Mouse (Mus musculus) liver, embryonic 14.5 days (tissue): ENCODE measurements around the gene Spag9. TPM values are rescaled to one million over a fixed set of nuclear protein-coding genes. Genes with fewer than 3 reads are reported as not detected.

Experiments
- ATAC-seq: fragments of 200-750 bp; cut with Nextera tagmentation; 2 replicates; pipeline ENCODE4 v1.8.0; 2017; ENCODE audit warnings: moderate number of reproducible peaks, mild to moderate bottlenecking, moderate library complexity; ENCODE audit not compliant: insufficient read depth
- DNase-seq, 3 experiments: peaks; one replicate each; pipeline ENCODE4 v3.0.0-alpha.2; 2012 to 2013; ENCODE audit warnings: low read depth in 3 of 3, low spot score in 3 of 3
- H3K27ac ChIP-seq: fragments of 300-500 bp; sonication (generic); 2 replicates; pipeline ENCODE4 v1.5.1; 2014; ENCODE audit warnings: moderate library complexity, mild to moderate bottlenecking, control low read depth, inconsistent platforms
- H3K27me3 ChIP-seq: fragments of 300-500 bp; sonication (generic); 2 replicates; pipeline ENCODE4 v1.6.1; 2014; ENCODE audit warnings: mild to moderate bottlenecking, low read length, moderate library complexity; ENCODE audit not compliant: control insufficient read depth, insufficient read depth
- H3K36me3 ChIP-seq: fragments of 300-500 bp; sonication (generic); replicated peaks from 2 replicates; pipeline ENCODE4 v1.6.1; 2014; ENCODE audit warnings: low read depth; ENCODE audit not compliant: control insufficient read depth, insufficient read depth
- H3K4me1 ChIP-seq, 2 experiments: fragments of 200-500 bp in 1 of 2; fragments of 300-500 bp in 1 of 2; sonication (generic) in 1 of 2; replicated peaks; 2 replicates each; pipeline ENCODE4 v1.6.1; 2012 to 2014; ENCODE audit warnings: antibody characterized with exemption in 1 of 2, inconsistent platforms in 1 of 2, low read length in 1 of 2; ENCODE audit not compliant: control insufficient read depth in 2 of 2, insufficient read depth in 2 of 2
- H3K4me2 ChIP-seq: fragments of 300-500 bp; sonication (generic); 2 replicates; pipeline ENCODE4 v1.6.1; 2014; ENCODE audit warnings: low read depth, mild to moderate bottlenecking, control low read depth, moderate library complexity
- H3K4me3 ChIP-seq, 2 experiments: fragments of 200-500 bp in 1 of 2; fragments of 300-500 bp in 1 of 2; sonication (generic) in 1 of 2; 2 replicates each; pipeline ENCODE4 v1.5.1; 2012 to 2014; ENCODE audit warnings: low read depth in 2 of 2, low read length in 2 of 2, mild to moderate bottlenecking in 2 of 2, control low read depth in 1 of 2, inconsistent platforms in 1 of 2, moderate library complexity in 1 of 2; ENCODE audit not compliant: insufficient read depth in 1 of 2
- H3K9ac ChIP-seq: fragments of 300-500 bp; sonication (generic); replicated peaks from 2 replicates; pipeline ENCODE4 v1.6.1; 2014; ENCODE audit warnings: mild to moderate bottlenecking, control low read depth, moderate library complexity
- H3K9me3 ChIP-seq: fragments of 300-500 bp; sonication (generic); 2 replicates; pipeline ENCODE4 v1.6.1; 2016; ENCODE audit warnings: low read length, mixed read lengths; ENCODE audit not compliant: control insufficient read depth
- CTCF ChIP-seq: IDR thresholded peaks from 2 replicates; pipeline ENCODE4 v1.5.1; 2016; ENCODE audit warnings: antibody characterized with exemption, low read depth, control low read depth
- EP300 ChIP-seq: IDR thresholded peaks from 2 replicates; pipeline ENCODE4 v1.6.1; 2016; ENCODE audit warnings: antibody characterized with exemption, low read depth
- WGBS: fragments of 180-500 bp; shearing (Covaris S2); extraction: QIAGEN DNeasy Blood & Tissue Kit; methylation state at CpG from one replicate; pipeline ENCODE4 v1.1.7; 2014; ENCODE audit not compliant: insufficient replicate concordance; 5-methylcytosine and 5-hydroxymethylcytosine counted together
- polyA plus RNA-seq, 2 experiments: library from polyadenylated mRNA; depleted of rRNA in 1 of 2; stranded (reverse) in 1 of 2; unstranded in 1 of 2; fragments of >200 nt; fragmentation: Nextera tagmentation in 1 of 2; extraction: Ambion mirVana in 1 of 2; gene quantifications; 2 replicates each; pipeline versions ENCODE4 v1.2.1 to v1.2.3; 2012 to 2014

The Spag9 gene
- polyA plus RNA-seq, 2 experiments = 6.9 to 10.8 TPM

DNA sequence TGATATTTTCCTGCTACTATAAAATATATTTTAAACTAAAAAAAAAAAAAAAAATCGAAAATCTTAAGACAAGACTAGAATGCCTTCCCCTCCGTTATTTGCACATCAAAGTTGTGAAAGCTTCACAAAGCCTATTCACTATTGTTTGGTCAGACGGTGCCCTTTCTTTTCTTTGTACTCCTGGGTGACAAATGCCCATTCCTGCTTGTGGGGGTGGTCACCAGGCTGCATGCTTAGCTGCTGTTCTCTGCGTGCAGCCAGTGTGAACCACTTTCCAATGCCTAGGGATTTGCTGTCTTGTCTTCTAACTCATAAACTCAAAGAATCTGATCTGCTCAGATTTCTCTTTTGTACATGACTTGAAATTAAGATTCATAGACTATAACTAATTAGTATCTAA lies 49.1 kb downstream of the Spag9 start:
- Histone ChIP-seq H3K9me3 (no peaks in the 10 kb centered on the region), H3K9ac (no peak overlapping the region), H3K27me3 (no peaks in the 10 kb centered on the region), H3K4me2 (no peak overlapping the region), H3K27ac (no peak overlapping the region), H3K36me3 (no peaks in the 10 kb centered on the region), H3K4me1 (peaks cover 0 to 2% of the 10 kb centered on the region in 2 experiments; a peak in 1 of 4 replicates), H3K4me3 (no peak overlapping the region)
- TF ChIP-seq EP300 = no peak
- TF ChIP-seq CTCF = no peak
- ATAC-seq (no peak), DNase-seq (no peak)
- WGBS = 55% methylated on average over 4 of the region's 4 CpGs

DNA sequence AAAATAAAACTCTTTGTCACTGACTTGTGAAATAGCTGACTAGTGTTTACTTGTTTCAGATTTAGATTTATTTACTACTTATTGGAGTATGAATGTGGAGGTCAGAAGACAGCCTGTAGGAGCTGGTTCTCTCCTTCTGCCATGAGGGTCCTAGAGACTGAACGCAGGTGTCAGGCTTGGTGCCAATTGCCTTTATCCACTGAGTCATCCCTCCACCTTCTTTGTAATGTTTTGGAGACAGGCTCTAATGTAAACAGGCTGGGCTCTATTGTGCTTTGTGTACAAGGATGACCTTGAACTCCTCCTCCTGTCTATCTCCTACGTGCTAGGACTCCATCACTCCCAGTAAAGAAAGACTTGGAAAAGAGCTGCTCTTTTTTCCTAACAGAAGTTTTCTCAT lies 51.4 kb downstream of the Spag9 start:
- Histone ChIP-seq H3K9me3 (no peaks in the 10 kb centered on the region), H3K36me3 (no peaks in the 10 kb centered on the region), H3K27me3 (no peaks in the 10 kb centered on the region), H3K4me2 (no peak overlapping the region), H3K9ac (no peak overlapping the region), H3K4me3 (no peak overlapping the region), H3K27ac (no peak overlapping the region), H3K4me1 (peaks cover 0 to 2% of the 10 kb centered on the region in 2 experiments; a peak in 1 of 4 replicates)
- TF ChIP-seq CTCF (no peak), EP300 (no peak)
- DNase-seq = no peak
- WGBS = 87% methylated on average over 2 of the region's 2 CpGs
- no peak for ATAC-seq

DNA sequence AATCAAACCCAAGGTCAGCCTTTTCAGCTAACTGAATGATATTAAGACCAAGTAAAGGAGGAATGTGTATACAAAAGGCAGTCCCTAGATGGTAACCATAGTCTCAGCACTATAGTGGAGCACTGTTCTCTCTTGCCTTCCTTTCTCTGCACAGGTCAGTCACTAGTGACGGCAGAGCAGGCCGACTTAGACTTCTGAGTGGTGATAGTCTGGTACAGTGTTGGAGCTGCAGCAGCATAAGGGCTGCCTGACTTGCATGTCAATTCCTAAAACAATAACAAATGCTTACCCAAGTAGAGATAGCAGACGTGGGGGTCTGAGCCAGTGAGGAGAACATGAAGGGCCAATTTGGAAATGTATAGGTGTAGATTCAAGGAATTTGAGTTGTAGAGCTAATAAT lies 58.3 kb downstream of the Spag9 start:
- DNase-seq (no peak), ATAC-seq (no peak)
- H3K27me3 ChIP-seq = no peaks in the 10 kb centered on the region
- no peak overlapping the region for H3K9ac ChIP-seq
- H3K4me1 ChIP-seq = 0 out of 4 replicates have a peak, but pooled peaks cover 0 to 2% of the 10 kb centered on the region in 2 experiments
- no peak overlapping the region for H3K27ac ChIP-seq
- no peaks in the 10 kb centered on the region for H3K9me3 ChIP-seq
- no peak overlapping the region for H3K4me3 ChIP-seq
- no peak for TF ChIP-seq CTCF
- TF ChIP-seq EP300 = no peak
- 70% methylated on average over 3 of the region's 3 CpGs for whole genome bisulfite sequencing
- no peaks in the 10 kb centered on the region for H3K36me3 ChIP-seq
- no peak overlapping the region for H3K4me2 ChIP-seq

DNA sequence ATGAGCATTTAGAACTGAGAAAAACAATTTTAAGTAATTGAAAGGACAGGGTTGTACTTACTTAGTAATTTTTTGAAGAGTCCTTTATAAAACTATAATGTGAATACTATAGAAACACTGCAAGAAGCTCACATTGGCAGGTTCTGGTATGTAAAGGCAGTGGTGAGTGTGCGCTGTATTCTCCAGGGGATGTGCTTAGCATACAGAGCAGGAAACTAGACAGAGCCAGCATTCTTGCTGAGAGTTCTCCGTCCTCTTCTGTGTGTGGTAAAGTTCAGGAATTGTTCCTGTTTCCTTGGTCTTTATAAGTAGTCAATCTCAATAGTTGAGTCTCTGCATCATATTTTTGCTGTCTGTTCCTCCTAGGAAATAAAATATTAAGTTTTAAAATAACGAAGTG lies 59.0 kb downstream of the Spag9 start:
- H3K4me3 ChIP-seq = no peak overlapping the region
- DNase-seq (no peak), ATAC-seq (no peak)
- TF ChIP-seq CTCF (no peak), EP300 (no peak)
- H3K4me2 ChIP-seq = no peak overlapping the region
- no peaks in the 10 kb centered on the region for H3K36me3 ChIP-seq
- no peaks in the 10 kb centered on the region for H3K9me3 ChIP-seq
- H3K9ac ChIP-seq = no peak overlapping the region
- 81% methylated on average over 3 of the region's 3 CpGs for WGBS
- no peak overlapping the region for H3K27ac ChIP-seq
- no peaks in the 10 kb centered on the region for H3K27me3 ChIP-seq
- 0 out of 4 replicates have a peak, but pooled peaks cover 0 to 2% of the 10 kb centered on the region in 2 experiments for H3K4me1 ChIP-seq

DNA sequence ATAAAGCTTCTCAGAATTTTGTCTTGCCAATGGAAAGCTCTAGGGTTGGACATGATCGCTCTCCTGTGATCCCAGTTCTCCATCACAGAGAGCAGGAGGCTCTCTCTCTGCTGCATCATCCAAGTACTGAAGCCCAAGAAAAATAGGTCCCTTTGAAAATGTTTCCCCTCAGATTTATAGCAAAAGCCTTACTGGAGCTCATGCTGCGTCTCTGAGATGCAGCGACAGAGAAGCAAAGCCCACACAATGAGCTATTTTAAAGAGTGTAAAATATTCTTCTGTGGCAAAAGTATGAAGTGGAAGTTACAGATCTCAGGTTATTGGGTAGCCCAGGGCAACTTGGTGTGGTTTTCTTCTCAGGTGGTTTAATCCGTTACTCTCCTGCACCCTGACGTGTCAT lies 68.0 kb downstream of the Spag9 start:
- Histone ChIP-seq H3K27ac (no peak overlapping the region), H3K4me3 (no peak overlapping the region), H3K36me3 (peaks cover 3% of the 10 kb centered on the region), H3K9me3 (no peaks in the 10 kb centered on the region), H3K4me1 (no peaks in the 10 kb centered on the region), H3K9ac (no peak overlapping the region), H3K4me2 (no peak overlapping the region), H3K27me3 (no peaks in the 10 kb centered on the region)
- 82% methylated on average over 5 of the region's 5 CpGs for whole genome bisulfite sequencing
- no peak for TF ChIP-seq CTCF
- TF ChIP-seq EP300 = no peak
- ATAC-seq = no peak
- no peak for DNase-seq
